Comparison of ENCODE assay signal across 9 mouse cellular contexts in genomic region chr13:95777237-95777636, GRCm38 (mm10).
DNase-seq lines count a peak whose midpoint lies in the region; ATAC-seq and TF ChIP-seq lines count a peak whose summit lies in the region.
"Had no signal": no experiment of that assay in that cellular context is flagged by ENCODE, and none has a peak within 500 bp of the region (broad histone marks: within the 10 kb centered on the region; RNA-seq: fewer than 3 reads in every experiment).

No protein-coding gene starts in this region.

- no peak overlapping the region for H3K4me2 ChIP-seq in hindbrain, embryonic 13.5 days
- H3K4me2 ChIP-seq in midbrain, embryonic 11.5 days: no peak overlapping the region
- H3K4me2 ChIP-seq: limb, embryonic 15.5 days had no signal

- no peaks in the 10 kb centered on the region for H3K9me3 ChIP-seq in hindbrain, embryonic 10.5 days
- H3K9me3 ChIP-seq in hindbrain, embryonic 13.5 days: no peaks in the 10 kb centered on the region
- no peaks in the 10 kb centered on the region for H3K9me3 ChIP-seq in midbrain, embryonic 11.5 days (ENCODE audit: control insufficient read depth, low read length)
- H3K9me3 ChIP-seq: limb, embryonic 15.5 days had no signal

- no peak for TF ChIP-seq POLR2A in thymus, adult 2 months (IDR thresholded peaks at IDR 0.05; ENCODE audit: control insufficient read depth, extremely low read depth, insufficient read depth, low read length, poor library complexity)

- no peak for ATAC-seq in hindbrain, embryonic 13.5 days (ENCODE audit: low FRiP score)
- peak; percentile 45; the same call in 1 of the 2 replicates for ATAC-seq in midbrain, embryonic 11.5 days (ENCODE audit: low FRiP score)

- H3K4me1 ChIP-seq in hindbrain, embryonic 10.5 days (replicated peaks): peaks cover 78% of the 10 kb centered on the region
- H3K4me1 ChIP-seq in hindbrain, embryonic 13.5 days (replicated peaks): peaks cover 35% of the 10 kb centered on the region
- H3K4me1 ChIP-seq in midbrain, embryonic 11.5 days (ENCODE audit: control insufficient read depth, insufficient read depth, low read length): peaks cover 19% of the 10 kb centered on the region
- H3K4me1 ChIP-seq in thymus, adult 2 months (replicated peaks; ENCODE audit: control insufficient read depth, insufficient read depth, low read length): peaks cover 4% of the 10 kb centered on the region; the same call in 1 of the 2 replicates

- intact Hi-C loops in gastrocnemius, postnatal 36 days (cut with DNase I): loop anchor here (2.0 kb wide), 1 partner anchor 116 kb away; no protein-coding TSS in a partner anchor
- intact Hi-C loops in left cerebral cortex, postnatal 14 days (cut with DNase I): loop anchor here (2.0 to 5.0 kb wide), 2 partner anchors 115 to 174 kb away; partner anchors contain the start of gene Iqgap2

- TF ChIP-seq CTCF in thymus, adult 2 months (IDR thresholded peaks at IDR 0.05; ENCODE audit: borderline replicate concordance, control insufficient read depth, extremely low read depth, insufficient read depth, low read length, poor library complexity): peak; percentile 40; the same call in 1 of the 2 replicates

- no peak overlapping the region for H3K9ac ChIP-seq in hindbrain, embryonic 13.5 days
- H3K9ac ChIP-seq in midbrain, embryonic 11.5 days (ENCODE audit: low read length): no peak overlapping the region
- H3K9ac ChIP-seq: limb, embryonic 15.5 days had no signal

- H3K36me3 ChIP-seq in hindbrain, embryonic 10.5 days: no peaks in the 10 kb centered on the region
- H3K36me3 ChIP-seq in hindbrain, embryonic 13.5 days: no peaks in the 10 kb centered on the region
- no peaks in the 10 kb centered on the region for H3K36me3 ChIP-seq in midbrain, embryonic 11.5 days (ENCODE audit: control insufficient read depth, insufficient read depth, low read length)
- H3K36me3 ChIP-seq in thymus, adult 2 months (ENCODE audit: control insufficient read depth, insufficient read depth, low read length): no peaks in the 10 kb centered on the region
- H3K36me3 ChIP-seq: limb, embryonic 15.5 days had no signal

- WGBS in hindbrain, embryonic 10.5 days: 22% methylated on average over 2 of the region's 2 CpGs
- 41% methylated on average over 2 of the region's 2 CpGs for WGBS in hindbrain, embryonic 13.5 days
- WGBS in midbrain, embryonic 11.5 days: 30% methylated on average over 2 of the region's 2 CpGs
- WGBS in thymus, adult 2 months: 18% methylated on average over 2 of the region's 2 CpGs

- H3K4me3 ChIP-seq in hindbrain, embryonic 10.5 days: no peak overlapping the region
- no peak overlapping the region for H3K4me3 ChIP-seq in hindbrain, embryonic 13.5 days
- no peak overlapping the region for H3K4me3 ChIP-seq in midbrain, embryonic 11.5 days (ENCODE audit: low read depth, low read length)
- no peak overlapping the region for H3K4me3 ChIP-seq in thymus, adult 2 months (ENCODE audit: control insufficient read depth, insufficient read depth, low read length)
- H3K4me3 ChIP-seq: limb, embryonic 15.5 days had no signal

- DNase-seq in hindbrain, embryonic 10.5 days (ENCODE audit: low spot score): peak; percentile 38
- DNase-seq in Muller cell, postnatal 12 days (ENCODE audit: inconsistent ontology term): peak; percentile 60
- peak; percentile 66 to 70 for DNase-seq in cerebellum, postnatal 10 days
- DNase-seq in gastrocnemius, postnatal 36 days: peak; percentile 39 to 60
- DNase-seq in left cerebral cortex, postnatal 14 days (ENCODE audit: low spot score in 2 of 2): peak; percentile 39 to 57
- peak; percentile 84 for DNase-seq in midbrain, embryonic 11.5 days (ENCODE audit: low spot score, missing footprints)
- peak; percentile 51 for DNase-seq in thymus, adult 2 months

- H3K27me3 ChIP-seq in hindbrain, embryonic 10.5 days (ENCODE audit: insufficient read depth, poor library complexity, severe bottlenecking): no peaks in the 10 kb centered on the region
- H3K27me3 ChIP-seq in hindbrain, embryonic 13.5 days: no peaks in the 10 kb centered on the region
- no peaks in the 10 kb centered on the region for H3K27me3 ChIP-seq in midbrain, embryonic 11.5 days (ENCODE audit: control insufficient read depth, insufficient read depth, low read length)
- no peaks in the 10 kb centered on the region for H3K27me3 ChIP-seq in thymus, adult 2 months (ENCODE audit: control insufficient read depth, insufficient read depth, low read length)

- H3K27ac ChIP-seq in hindbrain, embryonic 10.5 days: no peak overlapping the region; the same call in 1 of the 2 replicates
- H3K27ac ChIP-seq in hindbrain, embryonic 13.5 days: no peak overlapping the region
- no peak overlapping the region for H3K27ac ChIP-seq in midbrain, embryonic 11.5 days (ENCODE audit: low read depth, low read length)
- H3K27ac ChIP-seq in thymus, adult 2 months (ENCODE audit: control insufficient read depth, insufficient read depth, low read length): no peak overlapping the region
- H3K27ac ChIP-seq: limb, embryonic 15.5 days had no signal
